Mouse (Mus musculus) midbrain, postnatal 0 days (tissue): ENCODE measurements at regions not wholly inside any gene's neighbourhood (a gene's known extent, or its start where the extent isn't known, plus 50 kb on each side); places are given as distances from the start of the nearest gene placed in this dataset.

Experiments
- ATAC-seq: fragments of 200-750 bp; cut with Nextera tagmentation; 2 replicates; pipeline ENCODE4 v1.8.0; 2017; ENCODE audit warnings: moderate number of reproducible peaks, mild to moderate bottlenecking, moderate TSS enrichment, moderate library complexity; ENCODE audit not compliant: low FRiP score
- DNase-seq: peaks from one replicate; pipeline ENCODE4 v3.0.0-alpha.2; 2015; ENCODE audit warnings: low spot score
- H3K27ac ChIP-seq: fragments of 300-500 bp; sonication (generic); 2 replicates; pipeline ENCODE4 v1.5.1; 2014; ENCODE audit warnings: low read depth, mild to moderate bottlenecking, low read length, mixed read lengths
- H3K27me3 ChIP-seq: fragments of 300-500 bp; sonication (generic); 2 replicates; pipeline ENCODE4 v1.6.1; 2014; ENCODE audit warnings: low read length, control low read depth, mixed read lengths; ENCODE audit not compliant: insufficient read depth
- H3K36me3 ChIP-seq: fragments of 300-500 bp; sonication (generic); 2 replicates; pipeline ENCODE4 v1.6.1; 2014; ENCODE audit warnings: low read length, control low read depth, mixed read lengths; ENCODE audit not compliant: insufficient read depth
- H3K4me1 ChIP-seq: fragments of 300-500 bp; sonication (generic); 2 replicates; pipeline ENCODE4 v1.6.1; 2014; ENCODE audit warnings: mild to moderate bottlenecking, control low read depth, antibody characterized with exemption, low read length, mixed read lengths; ENCODE audit not compliant: insufficient read depth
- H3K4me2 ChIP-seq: fragments of 300-500 bp; sonication (generic); 2 replicates; pipeline ENCODE4 v1.6.1; 2014; ENCODE audit warnings: low read depth, mild to moderate bottlenecking, low read length, mixed read lengths; ENCODE audit not compliant: poor library complexity, severe bottlenecking
- H3K4me3 ChIP-seq: fragments of 300-500 bp; sonication (generic); 2 replicates; pipeline ENCODE4 v1.5.1; 2014; ENCODE audit warnings: low read depth, mild to moderate bottlenecking, low read length, moderate library complexity
- H3K9ac ChIP-seq: fragments of 300-500 bp; sonication (generic); replicated peaks from 2 replicates; pipeline ENCODE4 v1.6.1; 2014; ENCODE audit warnings: mild to moderate bottlenecking, low read length, moderate library complexity, mixed read lengths; ENCODE audit not compliant: poor library complexity, severe bottlenecking
- H3K9me3 ChIP-seq: fragments of 300-500 bp; sonication (generic); 2 replicates; pipeline ENCODE4 v1.6.1; 2016; ENCODE audit warnings: low read length, control low read depth
- CTCF ChIP-seq: IDR thresholded peaks from 2 replicates; pipeline ENCODE4 v1.5.1; 2016; ENCODE audit warnings: antibody characterized with exemption, mild to moderate bottlenecking
- WGBS: fragments of 180-500 bp; shearing (Covaris S2); extraction: QIAGEN DNeasy Blood & Tissue Kit; methylation state at CpG from one replicate; pipeline ENCODE4 v1.1.7; 2014; 5-methylcytosine and 5-hydroxymethylcytosine counted together

DNA sequence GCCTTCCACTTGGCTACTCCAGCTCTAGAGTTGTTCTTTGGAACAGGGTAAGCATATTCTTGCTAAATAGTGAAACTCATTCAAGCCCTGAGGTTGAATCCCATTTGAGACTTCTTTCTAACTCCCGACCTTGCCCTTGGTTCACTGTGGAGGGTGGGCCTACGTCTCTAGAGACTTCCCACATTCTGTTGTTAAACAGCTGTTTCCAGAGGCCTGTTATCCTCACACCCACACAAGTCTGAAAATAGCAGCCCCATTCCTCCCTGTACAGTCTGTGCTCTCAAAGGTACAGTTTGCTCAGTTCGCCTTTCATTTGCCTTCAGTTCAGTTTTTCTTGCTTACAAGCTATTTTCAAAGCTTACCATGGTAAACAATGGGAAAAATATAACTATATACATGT is 87.9 kb upstream of the Egfl6 start:
- no peaks in the 10 kb centered on the region for H3K27me3 ChIP-seq
- DNase-seq (no peak), ATAC-seq (no peak)
- TF ChIP-seq CTCF: no peak
- no peak overlapping the region for H3K9ac ChIP-seq
- no peaks in the 10 kb centered on the region for H3K4me1 ChIP-seq
- no peak overlapping the region for H3K4me2 ChIP-seq
- WGBS: 86% methylated on average over 3 of the region's 3 CpGs
- no peak overlapping the region for H3K4me3 ChIP-seq
- H3K9me3 ChIP-seq: no peaks in the 10 kb centered on the region
- H3K27ac ChIP-seq: no peak overlapping the region
- H3K36me3 ChIP-seq: no peaks in the 10 kb centered on the region

DNA sequence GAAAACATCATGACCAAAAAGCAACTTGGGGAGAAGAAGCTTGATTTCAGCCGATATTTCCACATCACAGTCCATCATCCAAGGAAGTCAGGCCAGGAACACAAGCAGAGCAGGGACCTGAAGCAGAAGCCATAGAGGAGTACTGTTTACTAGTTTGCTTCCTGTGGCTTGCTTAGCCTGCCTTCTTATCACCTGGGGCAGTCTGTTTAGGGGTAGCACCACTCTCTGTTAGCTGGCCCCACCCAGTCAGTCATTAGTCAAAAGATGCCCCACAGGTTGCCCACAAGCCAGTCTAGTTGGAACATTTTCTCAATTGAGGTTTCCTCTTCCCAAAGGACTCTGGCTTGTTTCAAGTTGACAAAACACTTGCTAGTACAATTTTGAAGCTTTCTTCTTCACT is 87.1 kb upstream of the Egfl6 start:
- DNase-seq: no peak
- Histone ChIP-seq H3K4me2 (no peak overlapping the region), H3K27me3 (no peaks in the 10 kb centered on the region), H3K27ac (no peak overlapping the region), H3K4me1 (no peaks in the 10 kb centered on the region), H3K9ac (no peak overlapping the region), H3K36me3 (no peaks in the 10 kb centered on the region), H3K4me3 (no peak overlapping the region), H3K9me3 (no peaks in the 10 kb centered on the region)
- ATAC-seq: no peak
- WGBS: 87% methylated on average over 1 of the region's 1 CpGs
- TF ChIP-seq CTCF: no peak

DNA sequence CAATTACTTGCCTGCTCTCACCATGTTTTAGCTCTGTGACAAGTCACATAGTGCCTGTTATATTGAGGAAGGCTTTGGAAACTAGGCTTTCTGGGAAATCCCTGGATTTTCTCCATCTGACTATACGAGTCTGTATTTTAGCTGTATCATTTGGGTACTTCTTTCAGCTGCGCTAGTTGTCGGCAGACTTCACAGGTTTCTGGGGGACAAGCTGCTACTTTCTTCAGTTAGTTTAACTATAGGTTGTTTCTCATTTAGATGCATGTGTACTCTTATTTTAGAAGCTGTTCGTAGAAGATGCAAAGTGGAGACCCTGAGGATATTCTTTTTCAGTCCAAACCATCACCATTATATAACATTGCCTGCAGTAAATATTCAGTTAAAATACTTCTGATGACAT is 86.3 kb upstream of the Egfl6 start:
- Histone ChIP-seq H3K36me3 (no peaks in the 10 kb centered on the region), H3K27me3 (no peaks in the 10 kb centered on the region), H3K9ac (no peak overlapping the region), H3K27ac (no peak overlapping the region), H3K4me3 (no peak overlapping the region), H3K4me1 (no peaks in the 10 kb centered on the region), H3K4me2 (no peak overlapping the region), H3K9me3 (no peaks in the 10 kb centered on the region)
- WGBS: 97% methylated on average over 4 of the region's 4 CpGs
- no peak for ATAC-seq
- DNase-seq: no peak
- TF ChIP-seq CTCF: no peak

DNA sequence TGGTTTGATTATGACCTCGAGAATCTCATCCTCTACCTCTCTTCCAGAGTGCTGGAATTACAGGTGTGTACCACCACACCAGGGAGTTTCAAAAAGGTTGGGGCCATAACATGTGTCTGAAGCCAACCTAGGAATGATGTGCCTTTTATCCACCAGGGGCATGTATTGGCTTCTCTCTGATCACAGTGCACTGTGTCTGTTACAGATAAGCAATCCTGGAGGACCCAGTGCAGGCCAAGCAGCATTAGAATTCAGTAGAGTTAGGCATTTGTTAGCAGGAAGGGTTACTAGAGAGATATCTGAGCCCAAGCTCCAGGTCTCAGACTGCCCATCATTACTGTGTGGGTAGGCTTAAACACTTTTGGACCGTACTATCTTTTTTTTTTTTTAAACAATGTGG is 80.8 kb upstream of the Egfl6 start:
- TF ChIP-seq CTCF: no peak
- no peak for DNase-seq
- Histone ChIP-seq H3K27ac (no peak overlapping the region), H3K36me3 (no peaks in the 10 kb centered on the region), H3K9me3 (no peaks in the 10 kb centered on the region), H3K27me3 (no peaks in the 10 kb centered on the region; the same call in 1 of the 2 replicates), H3K4me1 (no peaks in the 10 kb centered on the region), H3K4me2 (no peak overlapping the region), H3K4me3 (no peak overlapping the region), H3K9ac (no peak overlapping the region)
- ATAC-seq: no peak
- WGBS: 84% methylated on average over 2 of the region's 2 CpGs

DNA sequence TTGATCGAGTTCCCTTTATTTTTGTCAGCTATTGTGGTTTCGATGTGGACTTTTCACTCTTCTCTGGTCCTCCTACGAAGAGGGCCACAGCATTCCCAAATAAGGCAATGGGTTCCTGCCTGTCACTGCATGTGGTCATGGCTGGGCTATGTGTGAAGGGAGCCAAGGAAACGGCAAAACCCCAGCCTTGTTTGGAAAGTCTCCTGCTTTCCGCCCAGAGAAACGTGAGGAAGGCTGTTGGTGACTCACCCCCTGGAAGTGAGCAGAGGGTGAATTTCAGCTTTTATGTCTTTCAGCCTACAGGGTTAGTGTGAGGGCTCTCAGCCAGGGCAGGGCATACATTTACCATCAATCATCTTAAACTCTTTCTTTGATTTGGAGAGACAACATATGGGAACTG is 76.3 kb upstream of the Egfl6 start:
- peak; percentile 59; the same call in 1 of the 2 replicates for ATAC-seq
- H3K4me2 ChIP-seq: no peak overlapping the region
- WGBS: 35% methylated on average over 6 of the region's 6 CpGs

DNA sequence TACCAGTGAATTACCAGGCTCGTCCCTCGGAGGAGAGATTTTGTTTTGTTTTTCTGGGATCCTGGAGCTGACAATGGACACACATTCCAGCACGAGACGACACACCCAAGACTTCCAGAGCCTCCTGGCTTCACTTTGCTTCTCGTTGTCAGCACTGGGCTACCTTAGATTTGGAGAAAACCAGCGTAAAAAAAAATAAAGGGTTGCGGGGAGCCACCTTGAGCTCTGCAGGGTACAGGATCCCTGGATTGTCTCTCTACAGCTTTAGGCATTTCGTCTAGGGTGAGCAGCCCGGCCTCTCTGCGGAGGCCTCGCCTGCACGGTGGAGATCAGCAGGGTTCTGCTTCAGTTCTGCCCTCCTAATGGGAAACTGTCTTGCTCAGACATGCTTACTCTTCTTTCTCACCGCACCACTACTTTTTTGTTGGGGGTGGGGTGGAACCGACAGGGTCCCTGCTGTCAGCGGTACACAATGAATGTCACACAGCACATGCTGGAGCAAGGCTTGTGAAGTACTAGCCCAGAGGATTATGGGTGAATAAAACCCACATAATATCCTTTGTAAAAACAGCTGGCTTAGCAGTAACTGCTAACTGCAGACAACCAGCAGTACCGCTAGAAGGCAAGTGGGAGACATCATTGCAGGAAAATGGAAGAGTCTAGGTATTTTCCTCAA is 75.7 kb upstream of the Egfl6 start:
- DNase-seq (peak; percentile 85), ATAC-seq (peak; percentile 90)
- whole genome bisulfite sequencing: 19% methylated on average over 16 of the region's 16 CpGs
- H3K4me2 ChIP-seq: peak overlapping the region; percentile 33
- peak overlapping the region; percentile 79 for H3K27ac ChIP-seq
- no peaks in the 10 kb centered on the region; the same call in 1 of the 2 replicates for H3K27me3 ChIP-seq
- no peaks in the 10 kb centered on the region for H3K4me1 ChIP-seq
- 0 out of 2 replicates have a peak overlapping the region, but pooled peaks have one; percentile 13 for H3K9ac ChIP-seq
- H3K4me3 ChIP-seq: no peak overlapping the region
- no peaks in the 10 kb centered on the region for H3K9me3 ChIP-seq
- TF ChIP-seq CTCF: peak; percentile 67
- H3K36me3 ChIP-seq: no peaks in the 10 kb centered on the region

More for the DNA sequence above, 76.3 kb upstream of the Egfl6 start:
- DNase-seq: peak; percentile 34
- TF ChIP-seq CTCF: no peak
- H3K27me3 ChIP-seq: no peaks in the 10 kb centered on the region; the same call in 1 of the 2 replicates
- H3K9ac ChIP-seq: no peak overlapping the region
- H3K27ac ChIP-seq: peak overlapping the region; percentile 59; the same call in 1 of the 2 replicates
- H3K9me3 ChIP-seq: no peaks in the 10 kb centered on the region
- no peaks in the 10 kb centered on the region for H3K36me3 ChIP-seq
- no peaks in the 10 kb centered on the region for H3K4me1 ChIP-seq
- no peak overlapping the region for H3K4me3 ChIP-seq
